Mouse (Mus musculus): ENCODE measurements at regions not wholly inside any gene's neighbourhood (a gene's known extent, or its start where the extent isn't known, plus 50 kb on each side); places are given as distances from the start of the nearest gene placed in this dataset.

GRCm38 (mm10) chr1:13834860-13835840, 2258.0 kb downstream of the 4930444P10Rik start:
- no peak for ATAC-seq

GRCm38 (mm10) chr1:13807786-13808185, 2285.3 kb downstream of the 4930444P10Rik start:
- no peak for ATAC-seq

GRCm38 (mm10) chr1:13800460-13800859, 2292.7 kb downstream of the 4930444P10Rik start:
- ATAC-seq, result no peak

GRCm38 (mm10) chr1:13798848-13799247, 2294.3 kb downstream of the 4930444P10Rik start:
- no peak for ATAC-seq

GRCm38 (mm10) chr1:13795196-13795595, 2297.9 kb downstream of the 4930444P10Rik start:
- no peak for ATAC-seq

GRCm38 (mm10) chr1:13789318-13790085, 2303.6 kb downstream of the 4930444P10Rik start:
- ATAC-seq, result no peak

- no peak for ATAC-seq
Measured at GRCm38 (mm10) chr1:13787016-13787415, 2306.1 kb downstream of the 4930444P10Rik start.

GRCm38 (mm10) chr1:13784396-13784795, 2308.7 kb downstream of the 4930444P10Rik start:
- no peak for ATAC-seq

GRCm38 (mm10) chr1:13782633-13783032, 2310.5 kb downstream of the 4930444P10Rik start:
- ATAC-seq, result no peak

- ATAC-seq, result no peak
Measured at GRCm38 (mm10) chr1:13772106-13772505, 2321.0 kb downstream of the 4930444P10Rik start.

- ATAC-seq, result no peak
Measured at GRCm38 (mm10) chr1:13771014-13771463, 2322.1 kb downstream of the 4930444P10Rik start.

GRCm38 (mm10) chr1:13752479-13752878, 2338.6 kb downstream of the A830018L16Rik start:
- peak; percentile 51 for ATAC-seq

- no peak for ATAC-seq
Measured at GRCm38 (mm10) chr1:13751381-13751780, 2337.5 kb downstream of the A830018L16Rik start.
